Mouse (Mus musculus) cerebellum, postnatal 14 days (tissue): ENCODE data around the gene Syn1.

Experiments used
- DNase-seq, 2 experiments: peaks; one replicate each; pipeline ENCODE4 v3.0.0; 2021; ENCODE audit warnings: mixed read lengths in 2 of 2

Syn1 gene

DNA sequence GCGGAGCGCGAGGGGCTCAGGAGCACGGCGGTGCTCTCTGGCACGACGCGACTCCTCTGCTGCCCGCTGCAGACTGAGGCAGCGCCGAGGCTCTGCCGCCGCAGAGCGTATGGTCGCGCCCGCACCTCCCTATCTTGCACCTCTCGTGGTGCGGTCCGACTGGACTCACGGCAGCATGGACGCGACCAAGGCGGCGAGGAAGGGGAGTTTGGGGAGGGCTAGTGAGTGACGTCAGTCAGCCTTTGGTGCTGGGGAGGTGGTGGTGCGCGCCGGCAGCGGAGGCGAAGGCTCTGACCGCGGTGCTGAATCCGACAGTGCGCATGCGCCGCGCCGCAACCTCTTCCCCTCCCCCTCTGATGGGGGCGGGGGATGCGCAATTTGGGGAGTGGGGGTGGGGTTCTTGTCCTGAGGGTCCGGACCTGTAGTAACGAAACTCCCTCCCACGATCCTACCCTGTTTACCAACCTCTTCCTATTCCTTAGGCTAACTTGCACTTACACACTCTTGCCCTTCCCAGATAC, at the start of gene Syn1:
TSS of gene Syn1 (minus strand) at position 161 of the 521 bp plus-strand sequence.
- DNase-seq, result peak; percentile 89 to 90

DNA sequence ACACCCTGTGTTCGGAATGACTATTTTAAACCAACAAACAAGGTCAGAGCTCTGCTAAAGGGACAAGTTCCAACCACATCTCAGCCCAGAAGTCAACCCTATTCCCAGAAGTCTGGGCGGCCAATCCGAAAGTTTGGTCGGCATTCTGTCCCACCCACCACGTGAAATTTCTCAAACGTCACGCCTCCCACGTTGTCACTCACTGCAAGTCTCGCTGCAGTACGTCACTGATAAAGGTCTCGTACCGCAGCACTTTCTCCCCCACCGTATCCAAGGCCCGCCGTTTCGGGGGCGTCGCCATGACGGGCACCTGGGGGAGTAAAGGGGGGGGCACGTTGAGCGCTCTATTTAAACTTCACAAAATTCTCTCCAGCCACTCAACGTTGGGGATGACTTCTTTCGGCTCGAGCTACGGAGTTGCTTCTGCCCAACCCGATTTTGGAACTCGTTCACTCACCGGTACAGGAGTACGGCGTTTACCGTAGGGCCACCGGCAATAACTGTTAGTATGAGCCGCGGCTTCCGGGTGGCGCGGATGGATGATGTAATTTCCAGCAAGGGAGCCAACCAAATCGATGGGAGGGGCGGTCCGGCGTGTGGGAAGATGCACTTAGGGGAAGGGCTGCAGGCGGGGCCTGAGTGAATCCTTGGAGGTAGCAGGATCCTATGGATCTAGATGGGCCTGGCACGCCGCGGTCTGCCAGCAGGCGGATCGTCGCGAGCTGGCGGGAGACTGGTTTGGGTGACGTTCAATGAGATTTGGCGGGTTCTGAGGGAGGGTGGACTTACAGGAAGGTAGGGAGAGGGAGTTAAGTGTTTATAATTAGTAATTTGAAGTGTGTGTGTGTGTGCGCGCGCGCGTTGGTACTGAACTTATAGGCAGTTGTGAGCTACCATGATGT, 40.9 kb upstream of the Syn1 start, which contains the start of gene Uxt:
TSS of gene Uxt (minus strand) at position 541 of the 902 bp plus-strand sequence.
- peak; percentile 91 to 92 for DNase-seq

DNA sequence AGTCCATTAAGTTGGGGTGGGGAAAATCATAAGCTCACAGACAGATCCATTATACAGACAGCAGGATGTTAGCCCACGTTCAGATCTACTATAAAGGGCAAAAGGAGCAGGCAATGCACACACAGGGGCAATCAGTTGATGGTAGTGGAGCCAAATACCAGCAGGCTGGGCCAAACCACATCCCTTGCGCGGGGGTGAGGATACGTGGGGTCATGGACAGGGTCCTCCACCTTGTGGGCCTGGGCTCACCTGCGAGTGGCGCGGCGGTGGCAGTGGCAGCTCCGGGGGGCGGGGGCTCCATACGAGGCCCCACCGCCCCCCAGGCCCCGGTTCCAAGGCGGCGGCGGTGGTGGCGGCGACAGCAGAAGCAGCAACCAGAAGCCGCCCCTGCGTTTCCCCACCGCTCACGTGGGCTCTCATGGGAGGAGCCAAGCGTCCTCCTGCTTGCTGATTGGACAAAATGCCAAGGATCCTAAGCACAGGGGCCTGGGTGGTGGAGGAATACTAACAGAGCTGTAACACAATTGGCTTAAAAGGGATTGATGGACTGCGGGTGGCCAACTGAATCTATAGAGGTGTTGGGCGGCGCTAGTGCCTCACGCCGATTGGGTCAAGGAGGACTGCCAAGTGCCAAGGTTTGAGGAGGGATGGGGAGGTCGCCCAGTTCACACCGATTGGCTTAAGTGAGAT, 29.5 kb upstream of the Syn1 start, which contains the start of gene Elk1:
TSS of gene Elk1 (minus strand) at position 418 of the 690 bp plus-strand sequence.
- DNase-seq, result peak; percentile 86

DNA sequence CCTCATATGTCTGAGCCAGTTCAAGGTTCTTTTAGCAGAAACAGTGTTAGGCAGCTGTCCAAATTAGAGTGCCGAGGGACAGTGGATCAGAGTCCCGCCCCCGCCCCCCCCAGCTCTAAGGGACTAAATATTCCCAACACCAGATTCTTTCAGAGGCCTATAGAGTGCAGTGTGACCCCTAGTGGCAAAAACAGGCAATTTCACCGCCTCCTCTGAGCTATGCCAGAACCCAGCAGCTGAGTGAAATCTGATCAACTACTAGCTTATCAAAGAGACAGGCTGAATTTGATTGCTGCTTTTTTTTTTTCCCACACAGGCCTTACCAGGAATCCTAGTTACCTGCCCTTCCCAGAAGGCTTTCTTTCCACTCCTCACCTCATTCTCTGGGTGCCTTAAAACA, 25.3 kb upstream of the Syn1 start:
- peak; percentile 74 to 77 for DNase-seq

DNA sequence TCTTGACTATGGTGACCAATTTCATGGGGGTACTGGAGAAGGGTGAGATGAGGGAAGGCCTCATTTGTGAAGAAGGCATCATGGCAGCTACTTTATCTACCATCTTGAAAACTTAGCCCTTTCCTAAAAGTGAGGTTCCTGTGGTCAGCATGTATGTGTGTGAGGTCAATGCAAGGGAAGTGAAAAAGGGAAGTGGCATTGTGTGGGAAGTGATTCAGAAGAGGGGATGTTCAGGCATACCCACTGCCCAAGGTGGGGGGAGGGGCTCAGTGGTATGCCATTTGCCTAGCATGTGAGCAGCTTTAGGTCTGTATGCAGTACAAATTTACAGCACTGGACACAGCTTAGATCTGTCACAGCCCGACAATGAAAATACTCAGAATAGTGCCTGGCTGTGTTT, 11.2 kb upstream of the Syn1 start:
- no peak for DNase-seq

DNA sequence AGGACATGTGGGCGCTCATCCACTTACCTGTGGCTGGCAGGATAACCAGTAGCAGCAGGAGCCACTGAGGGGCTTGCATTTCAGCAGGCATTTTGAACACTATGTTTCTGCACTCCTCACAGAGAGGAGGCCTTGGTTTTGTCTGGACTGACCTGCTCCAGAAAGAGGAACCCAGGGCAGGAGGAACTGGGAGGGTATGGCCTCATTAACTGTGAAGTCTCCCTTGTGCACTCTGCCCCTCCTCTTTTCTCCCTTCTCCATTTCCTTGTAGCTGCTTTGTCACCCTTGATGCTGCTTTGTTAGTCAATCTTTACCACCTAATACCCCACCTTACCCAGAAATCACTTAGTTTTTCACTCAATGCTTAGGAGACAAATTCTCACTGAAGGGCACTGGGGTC, 10.6 kb upstream of the Syn1 start, which contains the start of gene Cfp:
TSS of gene Cfp (minus strand) at position 192 of the 400 bp plus-strand sequence.
- DNase-seq, result no peak

DNA sequence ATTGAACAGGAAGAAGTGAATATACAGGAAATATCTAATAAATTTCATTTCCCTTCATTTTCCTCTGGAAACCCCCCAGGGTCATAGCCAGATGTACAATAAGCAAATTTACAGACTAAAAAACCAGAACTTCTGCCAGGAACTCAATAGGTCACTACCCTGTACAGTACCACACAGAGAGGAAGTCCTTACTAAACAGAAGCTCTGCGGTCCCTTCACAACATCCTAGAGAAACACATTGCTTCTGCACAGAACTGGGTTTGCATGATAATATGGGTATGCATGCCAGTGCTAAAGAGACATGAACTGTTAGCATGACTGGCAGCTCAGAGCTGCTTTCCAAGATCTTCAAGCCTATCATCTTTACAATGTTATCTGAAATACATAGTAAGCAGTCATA, 9.1 kb upstream of the Syn1 start:
- no peak for DNase-seq

DNA sequence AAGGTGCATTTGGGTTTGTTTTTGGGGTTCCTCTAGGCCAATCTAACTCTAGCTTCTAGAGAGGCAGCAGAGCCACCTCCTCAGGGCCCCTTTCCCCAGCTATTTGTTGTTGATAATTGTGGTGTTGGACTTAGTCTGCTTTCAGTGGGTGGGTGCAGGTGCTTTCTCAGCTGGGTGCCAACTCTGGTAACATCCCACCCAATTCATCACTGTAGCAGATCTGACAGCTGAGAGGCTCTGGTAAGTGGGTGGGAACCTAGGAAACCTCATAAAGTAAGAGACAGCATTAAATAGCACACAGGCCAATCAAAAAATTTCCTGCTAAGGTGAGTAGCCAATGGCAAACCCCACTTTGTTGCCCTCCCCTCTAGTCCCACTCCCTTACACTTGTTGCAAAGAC, 4.2 kb upstream of the Syn1 start:
- DNase-seq, result no peak

DNA sequence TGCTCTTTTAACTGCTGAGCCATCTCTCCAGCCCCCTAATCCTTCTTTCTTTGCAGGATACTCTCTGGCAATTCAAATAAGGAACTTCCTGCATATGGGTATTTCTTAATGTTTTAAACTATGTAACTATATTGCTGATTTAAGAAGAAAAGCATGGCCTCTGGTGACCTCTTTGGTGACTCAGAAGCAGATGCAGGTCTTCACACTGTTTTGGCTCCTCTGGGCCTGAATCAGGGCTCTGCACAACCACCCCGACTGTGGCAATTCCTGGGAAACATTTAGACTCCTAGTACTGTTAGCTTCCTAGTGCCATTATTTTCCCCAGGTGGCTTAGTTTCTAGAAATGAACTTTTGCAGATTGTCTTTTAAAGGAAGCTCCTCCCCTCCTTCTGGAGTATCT, 2.7 kb upstream of the Syn1 start:
- no peak for DNase-seq

DNA sequence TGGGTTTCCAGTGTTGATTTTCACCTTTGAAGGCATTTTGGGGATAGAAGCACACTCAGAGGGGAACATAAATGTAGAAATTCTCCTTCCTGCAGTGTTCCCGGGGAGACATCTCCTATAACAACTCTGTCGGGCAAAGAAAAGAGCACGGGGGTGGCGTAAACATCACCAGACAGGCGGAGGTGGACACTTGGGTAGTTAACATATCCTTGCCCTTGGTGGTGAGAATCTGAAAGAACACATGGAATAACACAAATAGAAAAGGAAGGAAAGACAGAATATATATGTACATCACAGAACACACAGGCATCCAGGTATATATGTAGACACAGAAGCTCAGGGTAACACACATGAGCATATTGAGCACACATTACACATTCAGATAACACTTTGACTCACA, 562 bp upstream of the Syn1 start:
- no peak for DNase-seq

DNA sequence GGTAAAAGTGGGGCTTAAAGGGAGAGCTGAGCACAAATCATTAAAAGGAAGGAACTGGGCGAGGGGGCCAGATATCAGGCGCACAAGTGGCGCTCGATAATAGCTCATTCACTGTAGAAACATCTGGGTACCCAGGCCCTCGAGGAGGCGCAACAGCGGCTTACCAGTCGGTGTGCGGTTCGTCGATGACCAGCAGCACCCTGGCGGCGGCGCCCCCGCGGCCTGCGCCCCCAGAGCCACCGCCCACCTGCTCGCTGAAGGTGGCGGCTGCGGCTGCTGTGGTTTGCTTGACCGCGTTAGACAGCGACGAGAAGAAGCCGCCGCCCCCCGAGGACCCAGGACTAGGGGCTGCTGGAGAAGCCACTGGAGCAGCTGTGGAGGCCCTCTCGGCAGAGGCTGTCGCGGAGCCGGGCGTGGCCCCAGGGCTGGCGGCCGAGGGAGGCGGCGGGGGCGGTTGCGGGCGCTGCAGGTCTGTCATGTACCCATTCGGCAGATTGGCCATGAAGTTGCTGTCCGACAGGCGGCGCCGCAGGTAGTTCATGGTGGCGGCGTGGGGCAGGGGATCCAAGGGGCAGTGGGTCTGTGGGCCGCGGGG, 458 bp downstream of the Syn1 start:
- no peak for DNase-seq

DNA sequence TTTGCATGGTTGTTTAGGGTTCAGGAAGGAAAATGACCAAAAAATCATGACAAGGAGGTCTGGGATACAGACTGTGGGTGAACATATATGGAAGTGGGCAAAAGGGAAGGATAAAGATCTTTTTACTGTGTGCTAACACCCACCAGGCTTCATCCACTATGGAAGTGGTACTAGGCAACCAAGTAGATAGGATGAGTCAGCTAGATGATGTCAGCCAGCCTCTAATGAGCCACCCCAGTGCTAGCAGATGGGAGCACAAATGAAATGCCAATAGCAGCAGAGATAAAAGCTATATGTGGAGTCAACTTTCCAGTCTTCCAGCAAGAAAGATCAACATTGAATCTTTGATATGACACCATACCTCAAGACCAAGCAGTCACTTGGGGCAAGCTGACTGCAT, 5.7 kb downstream of the Syn1 start:
- no peak for DNase-seq

DNA sequence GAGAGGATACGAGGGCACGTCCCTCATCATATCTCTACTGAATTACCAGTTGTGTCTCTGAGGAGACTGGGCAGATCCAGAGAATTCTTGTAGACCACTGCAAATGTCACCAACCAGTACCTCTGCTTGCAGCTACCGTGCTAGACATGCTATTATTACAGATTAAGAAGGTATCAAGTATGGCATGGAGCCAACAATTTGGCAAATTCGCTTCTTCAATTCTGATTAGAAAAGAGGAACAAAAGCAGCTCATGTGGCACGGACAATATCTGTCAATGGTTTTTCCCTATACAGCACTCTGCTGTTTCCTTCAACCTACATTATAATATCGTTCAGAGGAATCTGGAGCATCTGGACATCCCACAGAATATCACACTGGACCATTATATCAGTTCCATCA, 7.1 kb downstream of the Syn1 start:
- DNase-seq, result no peak

DNA sequence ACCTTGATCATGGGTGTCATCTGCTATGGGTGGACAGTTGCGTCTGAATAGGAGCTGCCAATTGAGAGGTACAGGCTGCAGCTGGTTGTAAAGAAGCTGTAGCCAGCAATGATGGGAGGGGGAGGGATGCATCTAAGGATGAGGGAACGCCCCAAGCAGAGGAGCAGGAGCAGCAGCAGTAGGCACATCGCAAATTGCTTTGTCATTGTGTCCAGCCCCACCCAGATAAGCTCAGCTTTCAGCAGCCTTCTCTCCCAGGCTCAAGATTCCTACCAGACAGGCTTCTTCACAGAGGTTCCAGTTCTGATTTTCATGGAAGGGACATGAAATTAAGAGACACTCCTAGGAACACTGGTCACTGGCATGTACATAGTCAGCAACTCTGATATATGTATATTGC, 10.7 kb downstream of the Syn1 start:
- DNase-seq, result no peak

DNA sequence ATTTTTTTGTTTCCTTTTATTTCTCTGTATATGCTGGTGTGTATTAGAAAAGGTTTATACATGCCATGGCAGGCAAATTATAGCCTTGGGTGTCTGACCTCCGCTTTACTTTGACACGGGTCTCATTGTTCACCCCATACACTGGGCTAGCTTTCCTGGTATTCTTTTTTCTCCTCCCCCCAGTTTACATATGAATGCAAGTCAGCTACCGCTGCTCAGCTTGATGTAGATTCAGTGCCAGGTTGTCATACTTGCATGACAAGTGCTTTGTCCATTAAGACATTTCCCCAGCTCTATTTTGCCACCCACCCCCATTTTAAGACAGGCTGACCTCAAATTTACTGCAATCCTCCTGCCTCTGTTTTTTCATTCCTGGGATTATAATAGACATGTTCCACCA, 45.6 kb downstream of the Syn1 start:
- no peak for DNase-seq

DNA sequence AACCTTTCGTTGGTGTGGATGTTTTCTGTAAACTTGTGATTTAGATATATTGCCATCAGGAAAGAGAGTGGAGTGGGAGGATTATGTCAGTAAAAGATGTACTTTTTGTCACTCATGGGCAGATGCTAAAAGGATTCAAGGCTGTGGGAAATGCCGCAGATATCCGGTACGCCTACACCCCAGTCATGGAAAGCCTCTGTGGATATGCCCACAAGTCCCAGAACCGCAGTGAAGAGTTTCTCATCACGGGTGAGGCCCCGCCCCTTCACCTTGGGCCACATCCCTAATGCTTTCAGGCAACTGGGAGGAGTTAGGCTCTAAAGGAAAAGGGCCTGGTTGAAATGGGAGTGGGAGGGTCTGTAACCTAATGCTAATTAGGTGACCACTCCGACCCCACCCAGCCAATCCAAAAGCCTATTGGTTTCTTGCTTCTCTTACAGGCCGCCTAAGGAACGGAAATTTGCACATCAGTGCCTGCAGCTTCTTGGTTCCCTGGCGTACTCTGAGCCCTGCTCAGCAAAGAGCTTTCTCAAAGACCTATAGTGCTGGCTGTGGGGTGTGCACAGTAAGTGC, 47.8 kb downstream of the Syn1 start:
- no peak for DNase-seq

DNA sequence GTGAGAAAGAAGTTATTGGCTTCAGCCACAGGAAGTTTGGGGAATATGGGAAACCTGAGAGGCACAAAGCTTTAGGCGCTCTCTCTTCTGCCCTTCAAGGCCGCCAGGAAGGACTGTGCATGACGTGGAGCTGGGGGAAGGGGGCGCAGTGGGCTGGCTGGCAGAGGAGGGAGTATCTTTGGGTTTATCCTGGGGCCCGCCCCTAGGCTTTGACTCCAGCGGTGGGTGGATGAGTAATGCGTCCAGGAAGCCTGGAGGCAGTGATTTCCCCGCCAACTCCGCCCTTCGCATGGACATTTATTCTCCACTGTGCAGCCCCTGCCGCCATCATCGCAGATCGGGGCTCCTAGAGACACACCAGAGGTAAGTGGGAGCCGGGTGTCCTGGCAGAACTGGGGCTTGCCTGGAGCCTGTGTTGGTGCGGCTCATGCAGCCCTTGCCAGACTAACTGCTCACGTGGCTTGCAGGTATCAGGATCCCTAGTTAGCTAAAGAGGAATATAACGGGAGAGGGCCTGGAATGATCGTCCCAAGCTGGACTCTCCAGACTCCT, 50.8 kb downstream of the Syn1 start, which contains the start of gene Timp1:
TSS of gene Timp1 (plus strand) at position 205 of the 552 bp plus-strand sequence.
- DNase-seq, result no peak

DNA sequence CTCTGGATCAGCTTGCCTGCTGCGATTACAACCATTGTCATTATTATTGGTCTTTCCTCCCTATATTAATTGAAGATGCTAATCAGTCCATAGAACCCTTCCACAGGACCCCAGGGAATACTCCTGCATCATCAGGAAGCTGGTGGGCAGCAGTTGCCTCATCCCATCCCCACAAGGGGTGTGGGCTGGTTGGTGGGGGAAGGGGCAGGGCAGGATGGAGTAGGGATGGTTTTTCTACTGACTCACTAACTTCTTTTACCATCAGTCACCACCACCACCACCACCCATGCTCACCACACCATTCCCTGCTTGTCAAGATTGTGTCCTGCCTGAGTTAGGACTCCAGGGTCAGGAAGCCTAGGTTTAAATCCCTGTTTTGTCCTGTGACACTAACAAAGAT, 51.6 kb downstream of the Syn1 start:
- no peak for DNase-seq

DNA sequence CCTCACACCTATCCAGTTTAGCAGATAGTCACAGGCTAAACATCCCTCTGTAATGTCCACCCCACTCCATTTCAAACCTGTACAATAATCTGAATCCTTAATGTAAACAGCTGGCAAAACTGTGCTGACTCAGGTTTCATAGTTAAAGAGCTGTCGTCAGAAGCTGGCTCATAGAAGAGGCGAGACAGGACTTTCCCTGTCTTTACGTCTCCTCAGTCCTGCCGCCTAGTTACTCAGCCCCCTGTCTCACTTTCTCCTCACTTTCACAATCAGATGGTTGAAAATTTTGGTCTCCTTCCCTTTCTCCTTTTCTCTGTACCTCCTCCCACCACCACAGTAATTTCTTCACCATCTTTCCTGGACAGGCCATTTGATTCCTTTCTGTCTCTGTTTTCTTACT, 52.7 kb downstream of the Syn1 start:
- no peak for DNase-seq

DNA sequence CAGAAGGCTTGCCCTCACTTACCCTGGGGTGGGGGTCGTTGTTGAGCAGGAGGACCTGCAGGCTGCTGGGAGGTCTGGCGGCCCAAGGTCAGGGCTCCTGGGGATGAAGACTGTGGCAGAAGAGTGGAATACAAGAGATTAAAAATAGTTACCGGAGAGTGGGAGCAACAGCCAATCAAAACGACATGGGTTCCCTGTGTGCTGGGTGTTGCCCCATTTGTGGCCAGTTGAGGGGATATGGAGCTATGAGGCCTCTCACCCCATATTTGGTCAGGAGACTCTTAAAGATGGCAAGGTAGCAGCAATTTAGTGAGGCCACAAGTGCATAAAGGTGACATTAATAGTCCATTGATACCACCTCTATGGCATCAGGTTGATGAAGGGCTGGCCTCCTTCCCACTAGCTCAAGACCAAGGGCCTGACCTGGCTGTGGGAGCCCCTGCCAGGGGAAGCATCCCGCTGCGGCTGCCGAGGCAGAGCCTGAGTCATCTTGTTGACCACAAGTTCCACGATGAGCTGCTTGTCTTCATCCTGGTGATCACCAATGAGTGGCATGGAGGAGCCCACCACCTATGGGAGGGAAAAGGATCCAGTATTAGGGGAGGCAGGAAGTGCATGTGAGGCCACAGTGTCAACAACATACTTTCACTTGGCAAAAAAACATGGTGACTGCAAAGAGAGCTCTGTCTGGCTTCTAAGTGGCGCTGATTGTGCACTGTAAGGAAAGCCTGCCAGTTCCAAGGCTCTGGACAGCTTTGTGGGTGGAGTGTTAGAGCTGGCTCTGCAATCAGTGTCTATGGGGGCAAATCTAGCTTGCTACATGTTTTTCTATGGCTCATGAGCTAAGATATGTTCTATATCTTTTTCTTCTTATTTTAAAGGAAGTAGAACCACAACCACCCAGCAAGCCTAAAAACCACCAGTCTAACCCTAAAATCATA, 57.4 kb downstream of the Syn1 start:
- no peak for DNase-seq
